Mouse (Mus musculus): ENCODE measurements around the gene Acyp1. TPM values are rescaled to one million over a fixed set of nuclear protein-coding genes. Genes with fewer than 3 reads are reported as not detected.

Acyp1 gene
- polyA plus RNA-seq, 1 experiment from 2014 or later = 62.8 TPM

- no peak overlapping the region for H3K4me2 ChIP-seq
- ATAC-seq (ENCODE audit: insufficient number of reproducible peaks, insufficient read depth, low FRiP score, low TSS enrichment, low read depth) = no peak
- 0 out of 2 replicates have a peak, but pooled peaks cover 4% of the 10 kb centered on the region for H3K9me3 ChIP-seq
- peaks cover 28% of the 10 kb centered on the region for H3K4me1 ChIP-seq (replicated peaks)
- no peaks in the 10 kb centered on the region for H3K36me3 ChIP-seq
- WGBS = 68% methylated on average over 21 of the region's 21 CpGs
- no peaks in the 10 kb centered on the region for H3K27me3 ChIP-seq
- H3K27ac ChIP-seq = 0 out of 2 replicates have a peak overlapping the region, but pooled peaks have one; percentile 8
- H3K4me3 ChIP-seq (replicated peaks) = no peak overlapping the region
- no peak overlapping the region for H3K9ac ChIP-seq (replicated peaks)
Observed at GRCm38 (mm10) chr12:85233376-85234358, 54.6 kb downstream of the Acyp1 start.

GRCm38 (mm10) chr12:85227876-85228599 is 60.2 kb downstream of the Acyp1 start:
- Histone ChIP-seq H3K27ac (peak overlapping the region; percentile 45; the same call in 1 of the 2 replicates), H3K4me1 (replicated peaks) (peaks cover 14% of the 10 kb centered on the region), H3K27me3 (no peaks in the 10 kb centered on the region), H3K4me3 (replicated peaks) (no peak overlapping the region), H3K9ac (replicated peaks) (no peak overlapping the region), H3K9me3 (0 out of 2 replicates have a peak, but pooled peaks cover 4% of the 10 kb centered on the region), H3K36me3 (peaks cover 42% of the 10 kb centered on the region), H3K4me2 (no peak overlapping the region)
- ATAC-seq (ENCODE audit: insufficient number of reproducible peaks, insufficient read depth, low FRiP score, low TSS enrichment, low read depth) = no peak
- WGBS = 66% methylated on average over 15 of the region's 15 CpGs

GRCm38 (mm10) chr12:85227227-85227626 is 61.0 kb downstream of the Acyp1 start:
- Histone ChIP-seq H3K9ac (replicated peaks) (no peak overlapping the region), H3K36me3 (peaks cover 50% of the 10 kb centered on the region), H3K4me2 (no peak overlapping the region), H3K27ac (0 out of 2 replicates have a peak overlapping the region, but pooled peaks have one; percentile 45), H3K4me3 (replicated peaks) (no peak overlapping the region), H3K9me3 (0 out of 2 replicates have a peak, but pooled peaks cover 4% of the 10 kb centered on the region), H3K4me1 (replicated peaks) (peaks cover 14% of the 10 kb centered on the region), H3K27me3 (no peaks in the 10 kb centered on the region)
- peak; percentile 81 for ATAC-seq (ENCODE audit: insufficient number of reproducible peaks, insufficient read depth, low FRiP score, low TSS enrichment, low read depth)
- WGBS = 38% methylated on average over 7 of the region's 7 CpGs

Small RNAs within 50 kb of the gene (microRNA-seq; reads per million reads assigned to microRNA genes)
- not detected for gene Mir6938

Other genes with a start within 250 kb of the Acyp1 start
- 3.0 and 4.2 TPM in 2 replicates for gene Prox2, start 177.7 kb downstream of the Acyp1 start, polyA plus RNA-seq (2016; fragmentation: Nextera tagmentation; extraction: Ambion mirVana)
- gene Dlst, start 177.6 kb downstream of the Acyp1 start, polyA plus RNA-seq (2016; fragmentation: Nextera tagmentation; extraction: Ambion mirVana) = 113 and 115 TPM in 2 replicates
- 0.46 and 0.56 TPM in 2 replicates for gene Rps6kl1, start 137.2 kb downstream of the Acyp1 start, polyA plus RNA-seq (2016; fragmentation: Nextera tagmentation; extraction: Ambion mirVana)
- gene Pgf, start 110.6 kb downstream of the Acyp1 start, polyA plus RNA-seq (2016; fragmentation: Nextera tagmentation; extraction: Ambion mirVana) = 17.0 and 17.8 TPM in 2 replicates
- 80.6 and 83.3 TPM in 2 replicates for gene Eif2b2, start 69.0 kb downstream of the Acyp1 start, polyA plus RNA-seq (2016; fragmentation: Nextera tagmentation; extraction: Ambion mirVana)
- 10.9 and 11.1 TPM in 2 replicates for gene Mlh3, start 17.8 kb downstream of the Acyp1 start, polyA plus RNA-seq (2016; fragmentation: Nextera tagmentation; extraction: Ambion mirVana)
- gene Zc2hc1c, start 153 bp upstream of the Acyp1 start, polyA plus RNA-seq (2016; fragmentation: Nextera tagmentation; extraction: Ambion mirVana) = 0.97 and 1.1 TPM in 2 replicates
- gene Nek9, start 50.9 kb upstream of the Acyp1 start, polyA plus RNA-seq (2016; fragmentation: Nextera tagmentation; extraction: Ambion mirVana) = 31.1 and 39.1 TPM in 2 replicates
- gene Tmed10, start 86.4 kb upstream of the Acyp1 start, polyA plus RNA-seq (2016; fragmentation: Nextera tagmentation; extraction: Ambion mirVana) = 264 and 268 TPM in 2 replicates
- gene Fos, start 185.5 kb upstream of the Acyp1 start, polyA plus RNA-seq (2016; fragmentation: Nextera tagmentation; extraction: Ambion mirVana) = 2.0 and 2.7 TPM in 2 replicates